Mouse (Mus musculus): Measurements from ENCODE around the gene Arhgap25. TPM values are rescaled to one million over a fixed set of nuclear protein-coding genes. Genes with fewer than 3 reads are reported as not detected.

The Arhgap25 gene
- polyA plus RNA-seq, 1 experiment, result 0.39 TPM

- no peaks in the 10 kb centered on the region for H3K4me1 ChIP-seq (ENCODE audit: control insufficient read depth, insufficient read depth, low read length)
- H3K27ac ChIP-seq (ENCODE audit: insufficient read depth, low read length), result no peak overlapping the region
- peak overlapping the region; percentile 18 for H3K4me3 ChIP-seq (replicated peaks; ENCODE audit: insufficient read depth, low read depth, low read length)
- TF ChIP-seq POLR2A (IDR thresholded peaks at IDR 0.05; ENCODE audit: borderline replicate concordance, insufficient read depth, low read length) (no peak), CTCF (IDR thresholded peaks at IDR 0.05; ENCODE audit: borderline replicate concordance, insufficient read depth, low read depth, low read length) (peak; percentile 89)
- WGBS, result 12% methylated on average over 12 of the region's 12 CpGs
- no peaks in the 10 kb centered on the region for H3K27me3 ChIP-seq (ENCODE audit: control insufficient read depth, insufficient read depth, low read length)
- peak; percentile 78 to 81 for DNase-seq
Measured at GRCm38 (mm10) chr6:87513046-87513767, 19.9 kb downstream of the Arhgap25 start.

- no peak overlapping the region for H3K4me3 ChIP-seq (replicated peaks; ENCODE audit: insufficient read depth, low read depth, low read length)
- no peak for DNase-seq
- no peak overlapping the region for H3K27ac ChIP-seq (ENCODE audit: insufficient read depth, low read length)
- TF ChIP-seq CTCF (IDR thresholded peaks at IDR 0.05; ENCODE audit: borderline replicate concordance, insufficient read depth, low read depth, low read length) (no peak), POLR2A (IDR thresholded peaks at IDR 0.05; ENCODE audit: borderline replicate concordance, insufficient read depth, low read length) (no peak)
- 74% methylated on average over 4 of the region's 4 CpGs for WGBS
- no peaks in the 10 kb centered on the region for H3K27me3 ChIP-seq (ENCODE audit: control insufficient read depth, insufficient read depth, low read length)
- H3K4me1 ChIP-seq (ENCODE audit: control insufficient read depth, insufficient read depth, low read length), result no peaks in the 10 kb centered on the region
Measured at GRCm38 (mm10) chr6:87510999-87511398, 22.1 kb downstream of the Arhgap25 start.

GRCm38 (mm10) chr6:87509806-87510205, 23.3 kb downstream of the Arhgap25 start:
- Histone ChIP-seq H3K4me3 (replicated peaks; ENCODE audit: insufficient read depth, low read depth, low read length) (no peak overlapping the region), H3K27ac (ENCODE audit: insufficient read depth, low read length) (no peak overlapping the region), H3K27me3 (ENCODE audit: control insufficient read depth, insufficient read depth, low read length) (no peaks in the 10 kb centered on the region), H3K4me1 (ENCODE audit: control insufficient read depth, insufficient read depth, low read length) (no peaks in the 10 kb centered on the region)
- TF ChIP-seq POLR2A (IDR thresholded peaks at IDR 0.05; ENCODE audit: borderline replicate concordance, insufficient read depth, low read length) (no peak), CTCF (IDR thresholded peaks at IDR 0.05; ENCODE audit: borderline replicate concordance, insufficient read depth, low read depth, low read length) (no peak)
- WGBS, result 83% methylated on average over 2 of the region's 2 CpGs
- no peak for DNase-seq

- TF ChIP-seq POLR2A (IDR thresholded peaks at IDR 0.05; ENCODE audit: borderline replicate concordance, insufficient read depth, low read length), result no peak
- no peak for TF ChIP-seq CTCF (IDR thresholded peaks at IDR 0.05; ENCODE audit: borderline replicate concordance, insufficient read depth, low read depth, low read length)
- Histone ChIP-seq H3K27ac (ENCODE audit: insufficient read depth, low read length) (no peak overlapping the region), H3K4me3 (replicated peaks; ENCODE audit: insufficient read depth, low read depth, low read length) (no peak overlapping the region), H3K27me3 (ENCODE audit: control insufficient read depth, insufficient read depth, low read length) (no peaks in the 10 kb centered on the region), H3K4me1 (ENCODE audit: control insufficient read depth, insufficient read depth, low read length) (no peaks in the 10 kb centered on the region)
- 80% methylated on average over 7 of the region's 7 CpGs for WGBS
- no peak for DNase-seq
Measured at GRCm38 (mm10) chr6:87504875-87505274, 28.2 kb downstream of the Arhgap25 start.

GRCm38 (mm10) chr6:87503976-87504375, 29.1 kb downstream of the Arhgap25 start:
- Histone ChIP-seq H3K27me3 (ENCODE audit: control insufficient read depth, insufficient read depth, low read length) (no peaks in the 10 kb centered on the region), H3K27ac (ENCODE audit: insufficient read depth, low read length) (no peak overlapping the region), H3K4me1 (ENCODE audit: control insufficient read depth, insufficient read depth, low read length) (no peaks in the 10 kb centered on the region), H3K4me3 (replicated peaks; ENCODE audit: insufficient read depth, low read depth, low read length) (no peak overlapping the region)
- WGBS, result 39% methylated on average over 5 of the region's 5 CpGs
- DNase-seq, result no peak
- TF ChIP-seq POLR2A (IDR thresholded peaks at IDR 0.05; ENCODE audit: borderline replicate concordance, insufficient read depth, low read length) (no peak), CTCF (IDR thresholded peaks at IDR 0.05; ENCODE audit: borderline replicate concordance, insufficient read depth, low read depth, low read length) (no peak)

- no peaks in the 10 kb centered on the region for H3K27me3 ChIP-seq (ENCODE audit: control insufficient read depth, insufficient read depth, low read length)
- no peaks in the 10 kb centered on the region for H3K4me1 ChIP-seq (ENCODE audit: control insufficient read depth, insufficient read depth, low read length)
- H3K4me3 ChIP-seq (replicated peaks; ENCODE audit: insufficient read depth, low read depth, low read length), result no peak overlapping the region
- no peak for DNase-seq
- TF ChIP-seq POLR2A (IDR thresholded peaks at IDR 0.05; ENCODE audit: borderline replicate concordance, insufficient read depth, low read length) (no peak), CTCF (IDR thresholded peaks at IDR 0.05; ENCODE audit: borderline replicate concordance, insufficient read depth, low read depth, low read length) (no peak)
- H3K27ac ChIP-seq (ENCODE audit: insufficient read depth, low read length), result no peak overlapping the region
- 95% methylated on average over 1 of the region's 1 CpGs for WGBS
Measured at GRCm38 (mm10) chr6:87503536-87503935, 29.5 kb downstream of the Arhgap25 start.

GRCm38 (mm10) chr6:87502831-87503286, 30.2 kb downstream of the Arhgap25 start:
- Histone ChIP-seq H3K4me1 (ENCODE audit: control insufficient read depth, insufficient read depth, low read length) (no peaks in the 10 kb centered on the region), H3K27me3 (ENCODE audit: control insufficient read depth, insufficient read depth, low read length) (no peaks in the 10 kb centered on the region), H3K4me3 (replicated peaks; ENCODE audit: insufficient read depth, low read depth, low read length) (no peak overlapping the region), H3K27ac (ENCODE audit: insufficient read depth, low read length) (no peak overlapping the region)
- WGBS, result 78% methylated on average over 10 of the region's 10 CpGs
- DNase-seq, result no peak
- TF ChIP-seq POLR2A (IDR thresholded peaks at IDR 0.05; ENCODE audit: borderline replicate concordance, insufficient read depth, low read length), result no peak
- TF ChIP-seq CTCF (IDR thresholded peaks at IDR 0.05; ENCODE audit: borderline replicate concordance, insufficient read depth, low read depth, low read length), result no peak

GRCm38 (mm10) chr6:87502411-87502810, 30.6 kb downstream of the Arhgap25 start:
- 57% methylated on average over 6 of the region's 6 CpGs for WGBS
- no peak overlapping the region for H3K4me3 ChIP-seq (replicated peaks; ENCODE audit: insufficient read depth, low read depth, low read length)
- DNase-seq, result no peak
- TF ChIP-seq CTCF (IDR thresholded peaks at IDR 0.05; ENCODE audit: borderline replicate concordance, insufficient read depth, low read depth, low read length), result no peak
- TF ChIP-seq POLR2A (IDR thresholded peaks at IDR 0.05; ENCODE audit: borderline replicate concordance, insufficient read depth, low read length), result no peak
- no peaks in the 10 kb centered on the region for H3K27me3 ChIP-seq (ENCODE audit: control insufficient read depth, insufficient read depth, low read length)
- H3K27ac ChIP-seq (ENCODE audit: insufficient read depth, low read length), result no peak overlapping the region
- no peaks in the 10 kb centered on the region for H3K4me1 ChIP-seq (ENCODE audit: control insufficient read depth, insufficient read depth, low read length)
